Mouse (Mus musculus) ES-Bruce4 (cell line): ENCODE results near the gene Hcn2. TPM values are rescaled to one million over a fixed set of nuclear protein-coding genes. Genes with fewer than 3 reads are reported as not detected.

Experiments used
- H3K27ac ChIP-seq: 2 replicates; pipeline ENCODE4 v1.5.1; 2012; ENCODE audit warnings: low read length, inconsistent platforms; ENCODE audit not compliant: insufficient read depth
- H3K27me3 ChIP-seq: 2 replicates; pipeline ENCODE4 v1.6.1; 2012; ENCODE audit warnings: mild to moderate bottlenecking, low read length, inconsistent platforms; ENCODE audit not compliant: control insufficient read depth, poor library complexity, insufficient read depth, severe bottlenecking
- H3K36me3 ChIP-seq: 2 replicates; pipeline ENCODE4 v1.6.1; 2012; ENCODE audit warnings: inconsistent platforms, mild to moderate bottlenecking, low read length, moderate library complexity; ENCODE audit not compliant: control insufficient read depth, poor library complexity, insufficient read depth, severe bottlenecking
- H3K4me1 ChIP-seq: one replicate; pipeline ENCODE4 v1.8.1; 2011; ENCODE audit warnings: low read length; ENCODE audit not compliant: control insufficient read depth, insufficient read depth
- H3K4me3 ChIP-seq: 2 replicates; pipeline ENCODE4 v1.5.1; 2011; ENCODE audit warnings: low read depth, mild to moderate bottlenecking, low read length
- H3K9ac ChIP-seq: 2 replicates; pipeline ENCODE4 v1.6.1; 2012; ENCODE audit warnings: low read depth, mild to moderate bottlenecking, inconsistent platforms; ENCODE audit not compliant: poor library complexity, severe bottlenecking
- H3K9me3 ChIP-seq: replicated peaks from 2 replicates; pipeline ENCODE4 v1.6.1; 2012; ENCODE audit warnings: mild to moderate bottlenecking, low read length, inconsistent platforms; ENCODE audit not compliant: control insufficient read depth, poor library complexity, insufficient read depth, severe bottlenecking
- CTCF ChIP-seq: IDR thresholded peaks from one replicate; pipeline ENCODE4 v1.8.1; 2011; ENCODE audit warnings: low read depth, low read length
- EP300 ChIP-seq: IDR thresholded peaks from 2 replicates; pipeline ENCODE4 v1.6.1; 2011; ENCODE audit warnings: low read depth, low read length; ENCODE audit not compliant: insufficient read depth
- POLR2A ChIP-seq: IDR thresholded peaks from one replicate; pipeline ENCODE4 v1.8.1; 2011; ENCODE audit warnings: low read length; ENCODE audit not compliant: insufficient read depth
- polyA plus RNA-seq: library from polyadenylated mRNA; stranded (reverse); fragments of >200 nt; gene quantifications from 2 replicates; pipeline ENCODE4 v1.2.4, GENCODE M21; 2011; ENCODE audit warnings: low read depth; ENCODE audit not compliant: missing spikeins, insufficient read depth, insufficient read length

Gene Hcn2
- polyA plus RNA-seq, 1 experiment, result 7.3 TPM

- Histone ChIP-seq H3K27ac (no peak overlapping the region), H3K4me3 (no peak overlapping the region), H3K9me3 (no peaks in the 10 kb centered on the region), H3K27me3 (no peaks in the 10 kb centered on the region), H3K4me1 (no peaks in the 10 kb centered on the region), H3K36me3 (no peaks in the 10 kb centered on the region), H3K9ac (no peak overlapping the region)
- TF ChIP-seq POLR2A, result no peak
Measured at GRCm38 (mm10) chr10:79781956-79782355, 65.5 kb downstream of the Hcn2 start.

GRCm38 (mm10) chr10:79783050-79783449 is 66.6 kb downstream of the Hcn2 start:
- Histone ChIP-seq H3K9ac (no peak overlapping the region), H3K36me3 (no peaks in the 10 kb centered on the region), H3K9me3 (no peaks in the 10 kb centered on the region), H3K4me3 (no peak overlapping the region), H3K27me3 (no peaks in the 10 kb centered on the region), H3K4me1 (no peaks in the 10 kb centered on the region), H3K27ac (no peak overlapping the region)
- TF ChIP-seq CTCF, result no peak
- no peak for TF ChIP-seq POLR2A
- TF ChIP-seq EP300, result no peak

GRCm38 (mm10) chr10:79783920-79784800 is 67.7 kb downstream of the Hcn2 start:
- Histone ChIP-seq H3K9ac (no peak overlapping the region), H3K4me1 (no peaks in the 10 kb centered on the region), H3K36me3 (no peaks in the 10 kb centered on the region), H3K4me3 (peak overlapping the region; percentile 11), H3K27ac (no peak overlapping the region), H3K27me3 (no peaks in the 10 kb centered on the region), H3K9me3 (no peaks in the 10 kb centered on the region)
- TF ChIP-seq EP300, result no peak
- TF ChIP-seq POLR2A, result no peak
- TF ChIP-seq CTCF, result peak; percentile 64

Other genes starting within 250 kb of the Hcn2 start
- gene Vmn2r83, start 247.9 kb upstream of the Hcn2 start, polyA plus RNA-seq, result not detected in 2 replicates
- gene Plpp2, start 182.8 kb upstream of the Hcn2 start, polyA plus RNA-seq, result 16.6 and 16.7 TPM in 2 replicates
- gene Mier2, start 161.4 kb upstream of the Hcn2 start, polyA plus RNA-seq, result 40.1 and 55.7 TPM in 2 replicates
- gene Theg, start 129.3 kb upstream of the Hcn2 start, polyA plus RNA-seq, result not detected in 2 replicates
- gene C2cd4c, start 102.6 kb upstream of the Hcn2 start, polyA plus RNA-seq, result 0.58 and 0.88 TPM in 2 replicates
- gene Shc2, start 78.7 kb upstream of the Hcn2 start, polyA plus RNA-seq, result 4.6 and 4.7 TPM in 2 replicates
- gene Odf3l2, start 70.9 kb upstream of the Hcn2 start, polyA plus RNA-seq, result not detected in 2 replicates
- 1.9 and 2.6 TPM in 2 replicates for gene Madcam1, start 52.1 kb upstream of the Hcn2 start, polyA plus RNA-seq
- 11.3 and 14.5 TPM in 2 replicates for gene Tpgs1, start 47.3 kb upstream of the Hcn2 start, polyA plus RNA-seq
- gene Cdc34, start 34.4 kb upstream of the Hcn2 start, polyA plus RNA-seq, result 299 and 319 TPM in 2 replicates
- 2.8 and 3.6 TPM in 2 replicates for gene Gzmm, start 27.6 kb upstream of the Hcn2 start, polyA plus RNA-seq
- gene Bsg, start 12.1 kb upstream of the Hcn2 start, polyA plus RNA-seq, result 445 and 449 TPM in 2 replicates
- 21.9 and 23.0 TPM in 2 replicates for gene Polrmt, start 29.9 kb downstream of the Hcn2 start, polyA plus RNA-seq
- 1.0 and 1.2 TPM in 2 replicates for gene Fgf22, start 38.4 kb downstream of the Hcn2 start, polyA plus RNA-seq
- gene Rnf126, start 50.3 kb downstream of the Hcn2 start, polyA plus RNA-seq, result 49.6 and 61.5 TPM in 2 replicates
- 7.7 TPM in 2 replicates for gene Fstl3, start 60.6 kb downstream of the Hcn2 start, polyA plus RNA-seq
- gene Prss57, start 74.3 kb downstream of the Hcn2 start, polyA plus RNA-seq, result not detected in 2 replicates
- gene Palm, start 76.9 kb downstream of the Hcn2 start, polyA plus RNA-seq, result 53.3 and 53.7 TPM in 2 replicates
- 4.0 and 6.4 TPM in 2 replicates for gene Misp, start 104.4 kb downstream of the Hcn2 start, polyA plus RNA-seq
- 628 and 695 TPM in 2 replicates for gene Ptbp1, start 137.8 kb downstream of the Hcn2 start, polyA plus RNA-seq
- gene Prtn3, start 157.8 kb downstream of the Hcn2 start, polyA plus RNA-seq, result 8.7 and 13.1 TPM in 2 replicates
- gene Plppr3, start 158.0 kb downstream of the Hcn2 start, polyA plus RNA-seq, result 6.4 and 8.3 TPM in 2 replicates
- gene Elane, start 169.6 kb downstream of the Hcn2 start, polyA plus RNA-seq, result not detected in 2 replicates
- gene Cfd, start 174.2 kb downstream of the Hcn2 start, polyA plus RNA-seq, result not detected in 2 replicates
- 17.4 and 17.5 TPM in 2 replicates for gene Med16, start 192.3 kb downstream of the Hcn2 start, polyA plus RNA-seq
- not detected in 2 replicates for gene Gm26602, start 194.2 kb downstream of the Hcn2 start, polyA plus RNA-seq
- 0.25 and 1.2 TPM in 2 replicates for gene Kiss1r, start 200.3 kb downstream of the Hcn2 start, polyA plus RNA-seq
- 49.4 and 56.5 TPM in 2 replicates for gene R3hdm4, start 204.6 kb downstream of the Hcn2 start, polyA plus RNA-seq
- 31.1 and 36.5 TPM in 2 replicates for gene Arid3a, start 210.4 kb downstream of the Hcn2 start, polyA plus RNA-seq
- 47.6 and 55.3 TPM in 2 replicates for gene Wdr18, start 243.5 kb downstream of the Hcn2 start, polyA plus RNA-seq